Mouse (Mus musculus) liver, adult (tissue): ENCODE measurements around the gene Dido1.

Source experiments
- GATA4 ChIP-seq: IDR thresholded peaks from 2 replicates; pipeline ENCODE4 v1.6.1; 2014; ENCODE audit warnings: mild to moderate bottlenecking, low read length; ENCODE audit not compliant: insufficient replicate concordance

Gene Dido1

GRCm38 (mm10) chr2:180726658-180727442, 17.1 kb upstream of the Dido1 start:
- TF ChIP-seq GATA4 = no peak

DNA sequence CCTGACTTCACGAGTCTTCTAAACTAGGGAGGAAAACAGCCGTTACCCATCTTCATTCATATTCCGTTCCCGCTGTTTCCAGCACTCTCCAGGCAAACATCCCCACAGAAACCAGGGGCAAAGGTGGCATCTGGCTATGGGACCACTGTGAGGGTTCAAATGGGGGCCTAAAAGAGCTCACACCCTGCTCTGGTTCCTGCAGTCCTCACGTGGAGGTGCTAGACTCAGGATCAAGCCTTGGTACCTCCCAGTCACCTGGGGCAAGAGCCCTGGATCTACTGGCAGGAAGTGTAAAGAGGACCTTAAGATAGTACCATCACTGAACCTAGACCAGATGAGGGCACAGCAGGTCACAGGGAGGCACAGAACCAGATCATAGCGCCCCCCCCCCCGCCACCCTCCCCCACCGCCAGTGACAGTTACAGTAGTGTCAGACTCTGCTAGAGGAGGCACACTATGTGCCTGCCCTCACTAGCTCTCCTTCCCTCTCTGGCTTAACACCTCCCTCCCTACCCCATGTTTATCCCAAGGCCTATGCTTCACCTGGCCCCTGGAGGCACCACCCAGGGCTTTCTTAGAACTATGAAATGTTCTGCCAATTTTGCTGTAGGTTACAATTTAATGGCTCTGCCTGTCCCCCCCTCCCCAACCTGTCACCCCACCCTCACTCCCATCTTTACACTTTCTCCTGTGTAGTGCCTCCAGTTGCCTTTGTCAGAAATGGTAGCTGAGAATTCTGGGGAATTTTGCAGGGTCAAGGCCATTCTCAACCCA, 16.2 kb upstream of the Dido1 start:
- TF ChIP-seq GATA4 = no peak

DNA sequence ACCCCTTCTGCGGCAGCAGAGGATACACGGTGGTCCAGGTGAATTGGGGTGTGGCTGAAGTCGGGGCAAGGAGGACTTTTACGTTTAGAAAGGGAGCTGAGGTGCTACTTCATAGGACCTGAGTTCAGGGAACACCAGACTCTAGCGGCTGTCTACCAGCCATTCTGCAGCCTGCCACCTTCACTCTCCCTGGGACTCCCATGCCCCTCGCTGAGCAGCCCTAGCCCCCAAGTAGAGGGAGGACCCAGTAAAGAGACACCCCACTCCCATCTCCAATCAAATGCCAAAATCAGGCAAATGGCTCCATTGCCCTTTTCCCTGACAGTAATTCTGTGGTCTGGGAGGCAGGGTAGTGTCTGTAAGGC, 15.6 kb upstream of the Dido1 start:
- no peak for TF ChIP-seq GATA4

DNA sequence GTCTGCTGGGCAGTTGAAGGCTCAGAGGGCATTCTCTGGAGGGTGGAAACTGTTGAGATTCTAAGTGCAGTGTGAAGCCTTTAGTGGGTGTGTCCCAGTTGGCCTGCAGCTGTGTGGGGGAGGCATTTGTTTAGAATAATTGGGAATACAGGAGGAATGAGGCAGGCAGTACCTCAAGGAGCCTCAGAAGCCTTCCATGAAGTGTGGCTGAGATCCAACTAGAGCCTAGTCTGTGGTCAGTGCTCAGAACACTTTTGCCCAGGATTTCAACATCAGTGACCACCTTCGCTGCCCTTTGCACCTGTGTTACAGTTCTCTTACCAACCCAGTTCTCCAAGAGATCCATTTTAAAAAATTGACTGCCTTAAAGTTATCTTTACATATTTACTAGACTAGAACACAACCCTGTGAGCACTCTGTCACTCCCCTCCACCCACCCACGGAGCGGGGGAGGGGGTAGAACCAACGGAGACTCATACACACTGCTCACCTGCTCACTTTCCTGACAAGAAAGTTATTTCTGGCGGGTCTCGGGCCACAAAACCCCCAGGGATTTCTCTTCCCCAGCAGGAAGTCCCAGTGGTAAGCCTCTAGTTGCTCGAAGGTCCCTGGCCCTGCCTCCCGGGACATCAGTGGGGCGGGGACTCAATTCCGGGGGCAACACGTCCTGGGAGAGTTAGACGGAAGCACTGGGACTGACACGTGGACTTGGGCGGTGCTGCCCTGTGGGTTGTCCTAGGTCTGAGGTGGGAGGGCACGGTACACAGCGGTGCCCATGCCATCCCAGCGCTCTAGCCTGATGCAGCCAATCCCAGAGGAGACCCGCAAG, 15.0 kb upstream of the Dido1 start, which contains the start of gene Slc17a9:
Gene Slc17a9 (plus strand): TSS at position 679 of the 829 bp plus-strand sequence.
- no peak for TF ChIP-seq GATA4

DNA sequence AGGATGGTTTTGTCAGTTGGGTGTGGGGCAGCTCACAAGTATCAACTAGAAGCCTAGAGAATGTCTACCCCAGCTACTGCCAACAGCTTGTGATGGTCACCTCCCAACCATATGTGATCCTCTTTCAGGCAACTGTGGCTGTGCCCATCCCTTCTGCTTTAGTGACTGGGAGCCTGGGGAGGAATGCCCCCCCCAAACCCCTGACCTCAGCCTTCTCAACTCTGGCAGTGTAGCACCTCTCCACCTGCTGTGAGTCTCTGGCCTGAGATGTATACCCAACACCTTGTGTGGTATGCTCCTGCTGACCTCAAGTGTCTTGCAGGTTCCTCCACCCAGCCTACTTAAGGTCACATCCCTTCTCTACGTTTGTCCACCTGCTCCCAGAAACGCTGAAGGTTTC, 14.1 kb upstream of the Dido1 start:
- no peak for TF ChIP-seq GATA4

DNA sequence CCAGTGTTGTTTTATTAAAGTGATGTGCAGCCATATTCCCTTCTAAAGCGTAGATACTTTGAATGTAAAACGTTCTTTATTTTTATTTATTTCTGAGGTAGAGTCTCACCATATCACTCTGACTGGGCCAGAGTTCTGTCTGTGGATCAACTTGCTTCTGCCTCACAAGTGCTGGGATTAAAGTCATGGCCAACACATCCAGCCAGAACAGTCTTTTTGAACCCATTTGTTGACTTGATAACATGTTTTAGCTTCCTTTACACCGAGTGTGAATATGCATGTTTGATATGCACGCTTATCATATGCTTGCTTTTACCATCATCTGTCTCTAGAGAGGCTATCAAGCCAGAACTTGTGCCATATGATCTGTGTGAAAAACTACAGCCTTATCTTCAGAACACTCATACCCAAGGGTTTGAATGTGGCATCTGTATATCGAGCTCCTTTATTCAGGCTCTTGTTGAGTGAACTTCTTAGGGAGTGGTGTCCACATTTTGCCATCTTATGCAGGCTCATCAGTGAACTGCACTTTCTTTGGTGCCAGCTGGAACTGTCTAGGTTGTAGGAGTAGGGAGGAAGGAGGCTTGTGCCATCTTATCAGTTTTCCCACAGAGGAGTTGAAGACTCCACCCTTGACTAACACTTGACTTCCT, 2.4 kb upstream of the Dido1 start:
- TF ChIP-seq GATA4 = no peak

GRCm38 (mm10) chr2:180711527-180711926, 1.7 kb upstream of the Dido1 start:
- TF ChIP-seq GATA4 = no peak

- TF ChIP-seq GATA4 = peak; percentile 0; the same call in 1 of the 2 replicates
These were observed 717 bp upstream of the Dido1 start for GRCm38 (mm10) chr2:180710276-180711155.

DNA sequence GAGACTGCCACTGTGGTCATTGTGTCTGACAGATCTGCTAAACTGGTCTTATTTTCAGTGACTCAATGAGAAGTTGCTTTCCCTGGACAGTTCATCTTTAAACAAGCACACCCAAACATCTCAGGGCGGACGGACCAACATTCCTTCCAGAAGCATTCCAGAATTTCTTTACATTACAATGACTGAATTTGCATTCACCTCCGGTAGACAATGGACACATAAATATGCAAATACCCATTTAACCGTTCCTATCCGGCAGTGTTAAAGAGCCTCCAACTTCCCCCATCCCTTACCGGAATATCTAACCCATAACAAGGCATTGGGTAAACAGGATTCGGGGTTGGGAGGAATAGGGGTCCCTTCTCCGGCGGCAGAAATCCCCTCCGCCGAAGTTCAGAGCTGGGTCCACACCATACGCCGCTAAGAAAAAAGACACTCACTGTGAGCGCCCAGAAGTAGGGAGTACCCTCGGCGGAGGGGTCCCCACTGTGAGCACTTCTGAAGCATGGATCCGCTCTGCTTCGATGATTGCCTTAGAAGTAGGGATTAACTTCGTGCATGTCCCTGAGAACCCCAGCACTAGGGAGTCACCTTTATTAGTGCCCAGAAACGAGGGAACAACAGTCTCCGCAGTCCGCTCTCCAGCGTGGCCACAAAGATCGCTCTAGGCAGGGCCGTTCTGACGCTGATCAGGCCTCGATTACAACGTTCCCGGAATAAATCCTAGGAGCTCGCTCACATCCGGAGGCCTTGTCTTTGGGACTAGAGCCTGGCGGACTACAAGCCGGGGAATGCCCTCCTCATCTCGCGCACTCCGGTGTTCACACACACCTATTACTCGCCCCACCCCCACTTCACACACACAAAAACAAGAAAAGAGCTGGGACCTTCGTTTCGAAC, 526 bp downstream of the Dido1 start:
- TF ChIP-seq GATA4 = no peak

DNA sequence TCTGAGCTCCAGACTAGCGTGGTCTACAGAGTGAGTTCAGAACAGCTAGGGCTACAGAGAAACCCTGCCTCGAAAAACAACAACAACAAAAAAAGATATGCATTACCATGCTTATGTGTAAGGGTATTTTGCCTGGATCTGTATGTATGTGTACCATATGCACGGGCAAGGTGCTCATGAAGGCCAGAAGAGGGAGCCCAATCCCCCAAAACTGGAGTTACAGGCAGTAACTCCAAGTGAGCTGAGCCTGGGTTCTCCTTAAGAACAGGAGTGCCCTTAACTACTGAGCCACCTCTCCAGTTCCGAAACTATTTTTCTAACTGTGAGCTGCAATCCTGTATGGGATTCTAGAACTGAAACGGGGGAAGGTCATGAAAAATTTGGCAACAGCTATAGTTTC, 3.8 kb downstream of the Dido1 start:
- no peak for TF ChIP-seq GATA4

DNA sequence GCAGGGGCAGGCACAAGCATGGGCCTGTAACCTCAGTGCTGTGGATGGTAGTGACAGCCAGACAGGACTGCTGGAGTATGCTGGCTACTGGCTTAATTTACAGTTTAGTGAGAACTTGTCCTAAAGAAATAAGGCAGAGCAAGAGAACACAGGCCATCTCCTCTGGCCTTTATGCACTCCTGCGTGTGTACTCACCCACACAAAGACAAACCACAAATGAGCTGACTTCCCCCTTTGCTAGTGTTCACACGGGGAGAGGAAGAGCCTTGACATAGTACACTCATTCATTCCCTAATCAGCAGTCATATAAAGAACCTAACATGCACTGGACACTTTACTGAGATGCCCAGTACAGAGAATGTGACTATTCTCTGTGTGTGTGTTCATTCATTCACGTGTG, 4.7 kb downstream of the Dido1 start:
- TF ChIP-seq GATA4 = no peak

GRCm38 (mm10) chr2:180704591-180704990, 5.2 kb downstream of the Dido1 start:
- no peak for TF ChIP-seq GATA4
